Mouse (Mus musculus): ENCODE measurements at regions not wholly inside any gene's neighbourhood (a gene's known extent, or its start where the extent isn't known, plus 50 kb on each side); places are given as distances from the start of the nearest gene placed in this dataset.
A peak's percentile ranks its signal among the peaks of the same experiment; 100 is the strongest.

GRCm38 (mm10) chr8:126666327-126667085 lies 72.7 kb upstream of the Irf2bp2 start:
- H3K36me3 ChIP-seq (ENCODE audit: control insufficient read depth, insufficient read depth, low read length) = no peaks in the 10 kb centered on the region
- H3K27me3 ChIP-seq (ENCODE audit: control insufficient read depth, insufficient read depth, low read length) = no peaks in the 10 kb centered on the region
- peak overlapping the region; percentile 100 for H3K27ac ChIP-seq (ENCODE audit: low read length)
- peak overlapping the region; percentile 50 for H3K4me2 ChIP-seq (ENCODE audit: low read depth, low read length)
- under 1% methylated on average over 15 of the region's 15 CpGs for WGBS
- peaks cover 78% of the 10 kb centered on the region for H3K4me1 ChIP-seq (ENCODE audit: control insufficient read depth, insufficient read depth, low read length)
- ATAC-seq (ENCODE audit: insufficient read depth, low FRiP score) = peak; percentile 90
- H3K9ac ChIP-seq (ENCODE audit: low read length) = peak overlapping the region; percentile 68
- 0 out of 2 replicates have a peak overlapping the region, but pooled peaks have one; percentile 18 for H3K4me3 ChIP-seq (replicated peaks; ENCODE audit: low read length)
- no peaks in the 10 kb centered on the region for H3K9me3 ChIP-seq (replicated peaks; ENCODE audit: control insufficient read depth, low read length)

- 5% methylated on average over 18 of the region's 18 CpGs for WGBS
- peak; percentile 0; the same call in 1 of the 2 replicates for ATAC-seq (ENCODE audit: insufficient read depth, low FRiP score)
Observed at GRCm38 (mm10) chr8:126665581-126666241, 71.9 kb upstream of the Irf2bp2 start.

GRCm38 (mm10) chr8:126664891-126665290 lies 71.1 kb upstream of the Irf2bp2 start:
- peak overlapping the region; percentile 68; the same call in 1 of the 2 replicates for H3K9ac ChIP-seq (ENCODE audit: low read length)
- H3K36me3 ChIP-seq (ENCODE audit: control insufficient read depth, insufficient read depth, low read length) = no peaks in the 10 kb centered on the region
- no peak overlapping the region for H3K4me3 ChIP-seq (replicated peaks; ENCODE audit: low read length)
- no peaks in the 10 kb centered on the region for H3K9me3 ChIP-seq (replicated peaks; ENCODE audit: control insufficient read depth, low read length)
- no peaks in the 10 kb centered on the region for H3K27me3 ChIP-seq (ENCODE audit: control insufficient read depth, insufficient read depth, low read length)
- H3K4me1 ChIP-seq (ENCODE audit: control insufficient read depth, insufficient read depth, low read length) = peaks cover 92% of the 10 kb centered on the region
- H3K4me2 ChIP-seq (ENCODE audit: low read depth, low read length) = 0 out of 2 replicates have a peak overlapping the region, but pooled peaks have one; percentile 50
- 40% methylated on average over 5 of the region's 5 CpGs for WGBS
- peak overlapping the region; percentile 100 for H3K27ac ChIP-seq (ENCODE audit: low read length)
- no peak for ATAC-seq (ENCODE audit: insufficient read depth, low FRiP score)

More at GRCm38 (mm10) chr8:126665581-126666241, 71.9 kb upstream of the Irf2bp2 start:
- H3K9me3 ChIP-seq (replicated peaks; ENCODE audit: control insufficient read depth, low read length) = no peaks in the 10 kb centered on the region
- H3K36me3 ChIP-seq (ENCODE audit: control insufficient read depth, insufficient read depth, low read length) = no peaks in the 10 kb centered on the region
- peak overlapping the region; percentile 100 for H3K27ac ChIP-seq (ENCODE audit: low read length)
- H3K4me1 ChIP-seq (ENCODE audit: control insufficient read depth, insufficient read depth, low read length) = peaks cover 86% of the 10 kb centered on the region
- no peaks in the 10 kb centered on the region for H3K27me3 ChIP-seq (ENCODE audit: control insufficient read depth, insufficient read depth, low read length)
- peak overlapping the region; percentile 68 for H3K9ac ChIP-seq (ENCODE audit: low read length)
- H3K4me2 ChIP-seq (ENCODE audit: low read depth, low read length) = peak overlapping the region; percentile 50
- H3K4me3 ChIP-seq (replicated peaks; ENCODE audit: low read length) = peak overlapping the region; percentile 18; the same call in 1 of the 2 replicates

- Histone ChIP-seq H3K4me2 (ENCODE audit: low read depth, low read length) (peak overlapping the region; percentile 1; the same call in 1 of the 2 replicates), H3K4me3 (replicated peaks; ENCODE audit: low read length) (no peak overlapping the region)
Observed at GRCm38 (mm10) chr8:126662797-126663784, 69.3 kb upstream of the Irf2bp2 start.

GRCm38 (mm10) chr8:126662151-126662550 lies 68.4 kb upstream of the Irf2bp2 start:
- Histone ChIP-seq H3K27ac (ENCODE audit: low read length) (peak overlapping the region; percentile 89), H3K27me3 (ENCODE audit: control insufficient read depth, insufficient read depth, low read length) (no peaks in the 10 kb centered on the region), H3K9ac (ENCODE audit: low read length) (no peak overlapping the region), H3K4me1 (ENCODE audit: control insufficient read depth, insufficient read depth, low read length) (peaks cover 72% of the 10 kb centered on the region), H3K4me3 (replicated peaks; ENCODE audit: low read length) (no peak overlapping the region), H3K4me2 (ENCODE audit: low read depth, low read length) (no peak overlapping the region), H3K9me3 (replicated peaks; ENCODE audit: control insufficient read depth, low read length) (no peaks in the 10 kb centered on the region), H3K36me3 (ENCODE audit: control insufficient read depth, insufficient read depth, low read length) (no peaks in the 10 kb centered on the region)
- no peak for ATAC-seq (ENCODE audit: insufficient read depth, low FRiP score)
- WGBS = 25% methylated on average over 5 of the region's 5 CpGs

More at GRCm38 (mm10) chr8:126662797-126663784, 69.3 kb upstream of the Irf2bp2 start:
- no peaks in the 10 kb centered on the region for H3K9me3 ChIP-seq (replicated peaks; ENCODE audit: control insufficient read depth, low read length)
- H3K36me3 ChIP-seq (ENCODE audit: control insufficient read depth, insufficient read depth, low read length) = no peaks in the 10 kb centered on the region
- H3K27me3 ChIP-seq (ENCODE audit: control insufficient read depth, insufficient read depth, low read length) = no peaks in the 10 kb centered on the region
- ATAC-seq (ENCODE audit: insufficient read depth, low FRiP score) = no peak
- H3K9ac ChIP-seq (ENCODE audit: low read length) = peak overlapping the region; percentile 54
- H3K4me1 ChIP-seq (ENCODE audit: control insufficient read depth, insufficient read depth, low read length) = peaks cover 82% of the 10 kb centered on the region
- H3K27ac ChIP-seq (ENCODE audit: low read length) = peak overlapping the region; percentile 89
- WGBS = 23% methylated on average over 14 of the region's 14 CpGs

GRCm38 (mm10) chr8:126661511-126662142 lies 67.8 kb upstream of the Irf2bp2 start:
- peak overlapping the region; percentile 32; the same call in 1 of the 2 replicates for H3K9ac ChIP-seq (ENCODE audit: low read length)

GRCm38 (mm10) chr8:126660658-126661316 lies 67.0 kb upstream of the Irf2bp2 start:
- H3K9ac ChIP-seq (ENCODE audit: low read length) = peak overlapping the region; percentile 53
- no peak for ATAC-seq (ENCODE audit: insufficient read depth, low FRiP score)
- no peaks in the 10 kb centered on the region for H3K9me3 ChIP-seq (replicated peaks; ENCODE audit: control insufficient read depth, low read length)
- H3K4me2 ChIP-seq (ENCODE audit: low read depth, low read length) = peak overlapping the region; percentile 41
- peak overlapping the region; percentile 89 for H3K27ac ChIP-seq (ENCODE audit: low read length)
- no peak overlapping the region for H3K4me3 ChIP-seq (replicated peaks; ENCODE audit: low read length)
- no peaks in the 10 kb centered on the region for H3K27me3 ChIP-seq (ENCODE audit: control insufficient read depth, insufficient read depth, low read length)
- H3K36me3 ChIP-seq (ENCODE audit: control insufficient read depth, insufficient read depth, low read length) = no peaks in the 10 kb centered on the region
- H3K4me1 ChIP-seq (ENCODE audit: control insufficient read depth, insufficient read depth, low read length) = peaks cover 65% of the 10 kb centered on the region
- 15% methylated on average over 12 of the region's 12 CpGs for WGBS

More at GRCm38 (mm10) chr8:126661511-126662142, 67.8 kb upstream of the Irf2bp2 start:
- H3K27ac ChIP-seq (ENCODE audit: low read length) = peak overlapping the region; percentile 89
- H3K4me2 ChIP-seq (ENCODE audit: low read depth, low read length) = 0 out of 2 replicates have a peak overlapping the region, but pooled peaks have one; percentile 41
- peaks cover 68% of the 10 kb centered on the region for H3K4me1 ChIP-seq (ENCODE audit: control insufficient read depth, insufficient read depth, low read length)
- no peak for ATAC-seq (ENCODE audit: insufficient read depth, low FRiP score)
- H3K36me3 ChIP-seq (ENCODE audit: control insufficient read depth, insufficient read depth, low read length) = no peaks in the 10 kb centered on the region
- 24% methylated on average over 14 of the region's 14 CpGs for WGBS
- no peak overlapping the region for H3K4me3 ChIP-seq (replicated peaks; ENCODE audit: low read length)
- no peaks in the 10 kb centered on the region for H3K9me3 ChIP-seq (replicated peaks; ENCODE audit: control insufficient read depth, low read length)
- H3K27me3 ChIP-seq (ENCODE audit: control insufficient read depth, insufficient read depth, low read length) = no peaks in the 10 kb centered on the region
